Mouse (Mus musculus): ENCODE results near the gene Gm14406.
"Not testable (repeated sequence)": the region's sequence is repeated elsewhere in the genome, so short reads cannot be mapped to it uniquely, and the experiment has no call there.

The Gm14406 gene

DNA sequence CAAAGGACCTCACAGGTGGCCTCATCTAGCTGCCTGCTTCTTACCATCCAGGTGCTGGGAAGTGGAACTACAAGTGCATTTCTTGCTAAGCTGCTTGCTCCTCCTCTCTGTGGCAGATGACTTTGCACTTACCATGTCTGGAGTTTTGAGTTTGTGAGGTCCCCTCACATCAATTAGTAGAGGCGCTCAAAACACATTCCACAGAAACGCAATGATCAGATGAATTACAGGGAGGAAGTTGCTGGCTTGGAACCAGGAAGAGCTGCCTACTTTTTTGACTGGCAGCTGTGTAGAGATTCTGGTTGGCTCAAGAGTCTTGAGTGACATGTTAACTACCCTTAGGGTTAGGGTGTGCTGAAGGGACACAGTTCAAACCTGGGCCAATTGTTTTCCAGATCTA lies at the start of gene Gm14406:
TSS of gene Gm14406 (minus strand) at position 213 of the 400 bp plus-strand sequence.
- DNase-seq (ENCODE audit: low spot score in 2 of 2) = not testable (repeated sequence)

DNA sequence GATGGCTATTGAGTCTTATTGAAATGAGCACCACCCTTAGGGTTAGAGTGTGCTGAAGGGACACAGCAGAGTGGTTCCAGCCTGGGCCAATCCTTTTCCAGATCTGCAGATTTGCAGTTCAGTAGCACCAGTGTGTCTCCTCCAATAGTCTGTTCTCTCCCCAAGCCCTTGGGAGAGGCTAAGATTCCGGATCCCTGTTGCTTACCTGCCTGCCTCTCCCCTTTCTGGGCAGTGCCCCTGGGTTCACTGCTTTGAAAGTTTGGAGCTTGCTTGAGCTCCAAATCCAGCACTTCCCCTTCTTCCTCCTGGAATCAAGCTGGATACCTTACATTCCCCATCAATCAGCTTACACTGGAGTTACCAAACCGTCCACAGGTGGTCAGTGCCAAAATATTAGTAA lies 2.9 kb downstream of the Gm14406 start:
- DNase-seq (ENCODE audit: low spot score in 2 of 2) = not testable (repeated sequence)

DNA sequence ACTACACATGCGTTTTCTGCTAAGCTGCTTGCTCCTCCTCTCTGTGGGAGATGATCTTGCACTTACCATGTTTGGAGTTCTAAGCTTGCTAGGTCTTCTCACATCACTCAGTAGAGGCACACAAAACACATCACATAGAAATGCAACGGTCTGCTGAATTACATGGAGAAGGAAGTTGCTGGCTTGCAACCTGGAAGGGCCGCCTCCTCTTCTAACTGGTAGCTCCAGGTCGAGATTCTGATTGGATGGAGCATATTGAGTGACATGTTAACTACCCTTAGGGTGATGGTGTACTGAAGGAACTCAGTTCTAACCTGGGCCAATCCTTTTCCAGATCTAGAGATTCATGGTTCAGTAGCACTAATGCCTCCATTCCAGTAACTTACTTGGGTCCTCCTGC lies 18.6 kb downstream of the Gm14406 start:
- DNase-seq (ENCODE audit: low spot score in 2 of 2) = not testable (repeated sequence)

DNA sequence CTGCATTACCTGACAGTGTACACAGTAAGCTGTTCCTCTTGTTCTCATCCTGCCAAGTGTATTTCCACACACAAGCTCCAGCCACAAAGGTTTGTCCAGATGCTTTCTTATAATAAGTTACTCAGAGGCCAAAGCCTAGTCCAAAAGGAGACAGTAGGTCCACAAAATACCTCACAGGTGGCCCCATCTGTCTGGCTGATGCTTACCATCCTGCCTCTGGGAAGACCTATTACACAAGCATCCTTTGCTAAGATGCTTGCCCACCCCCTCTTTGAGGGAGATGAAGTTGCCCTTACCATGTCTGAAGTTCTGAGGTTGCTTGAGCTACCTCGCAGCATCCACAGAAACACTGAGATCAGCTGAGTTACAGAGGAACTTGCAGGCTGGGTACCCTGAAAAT lies 22.7 kb downstream of the Gm14406 start:
- not testable (repeated sequence) for DNase-seq (ENCODE audit: low spot score in 2 of 2)

DNA sequence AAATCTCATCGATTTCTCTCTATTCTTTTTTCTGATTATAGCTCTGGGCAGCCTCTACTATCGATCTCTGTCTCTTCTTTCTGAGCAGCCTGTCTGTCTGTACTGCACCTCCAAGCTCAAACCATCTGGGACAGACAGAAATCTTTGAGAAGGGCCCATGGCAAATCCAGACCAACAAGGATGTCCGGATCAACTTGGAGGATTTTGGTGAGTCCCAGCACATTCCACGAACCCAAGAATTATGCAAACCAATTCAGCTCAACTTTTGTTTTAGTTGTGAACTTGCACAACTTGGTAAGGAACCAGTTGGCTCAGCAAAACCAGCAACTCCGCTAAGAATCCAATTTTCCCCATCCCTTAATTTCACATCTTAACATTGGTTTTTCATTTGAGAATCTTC lies 40.3 kb downstream of the Gm14406 start:
- DNase-seq (ENCODE audit: low spot score in 2 of 2) = not testable (repeated sequence)

DNA sequence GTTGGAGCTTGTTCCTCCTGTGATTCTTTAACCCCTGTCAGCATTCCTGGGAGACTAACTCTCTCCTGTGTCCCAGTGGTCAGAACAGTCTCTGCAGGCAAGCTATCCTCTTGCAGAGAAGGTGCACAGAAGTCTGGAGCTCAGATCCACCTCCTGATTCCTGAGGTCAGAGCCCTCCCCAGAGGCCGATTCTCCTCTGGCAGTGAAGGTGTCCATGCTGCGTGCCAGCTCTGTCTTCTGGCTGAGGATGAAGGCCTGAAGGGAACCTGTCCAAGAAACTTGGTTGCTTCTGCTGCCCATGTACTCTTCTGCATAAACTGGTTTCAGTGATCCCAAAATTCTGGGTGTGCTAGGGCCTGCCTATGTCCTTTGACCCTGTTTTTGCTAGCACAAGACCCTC lies 40.9 kb downstream of the Gm14406 start:
- DNase-seq (ENCODE audit: low spot score in 2 of 2) = not testable (repeated sequence)

DNA sequence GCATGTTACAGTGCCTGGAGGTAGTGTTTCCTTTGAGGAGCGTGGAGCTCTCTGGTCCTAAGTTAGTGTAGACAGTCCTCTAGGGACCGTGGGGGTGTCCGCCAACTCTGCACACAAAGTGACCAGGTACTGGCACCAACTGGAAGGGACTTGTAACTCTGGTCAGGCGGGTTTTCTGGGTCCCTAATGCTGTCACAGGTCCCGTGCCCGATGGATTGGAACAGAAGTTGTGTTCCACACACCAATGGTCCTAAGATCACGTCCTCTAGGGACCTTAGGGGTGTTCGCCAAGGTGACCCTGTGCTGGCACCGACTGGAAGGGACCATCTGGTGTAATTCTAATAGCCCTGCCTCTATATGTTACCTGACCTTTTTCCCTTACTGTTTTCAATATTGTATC lies 42.1 kb downstream of the Gm14406 start:
- DNase-seq (ENCODE audit: low spot score in 2 of 2) = no peak

DNA sequence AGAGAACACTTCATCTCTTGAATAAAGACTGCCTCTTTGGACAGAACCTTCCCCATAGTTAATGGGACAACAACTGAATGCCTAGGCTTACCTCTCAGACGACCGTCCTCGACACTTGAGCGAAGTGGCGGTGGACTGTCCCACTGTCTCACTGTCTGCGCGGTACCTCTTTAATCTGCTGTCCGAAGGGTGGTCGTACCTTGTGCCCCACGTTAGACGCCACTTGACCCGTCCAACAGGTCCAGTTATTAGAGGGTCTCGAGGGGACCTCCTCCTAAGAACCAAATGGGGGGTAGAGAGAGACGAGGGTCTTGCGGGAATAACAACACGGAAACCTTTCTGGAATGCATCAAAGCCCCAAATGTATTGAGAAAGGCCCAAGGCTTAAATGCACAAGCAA lies 53.8 kb downstream of the Gm14406 start:
- DNase-seq (ENCODE audit: low spot score in 2 of 2) = not testable (repeated sequence)

DNA sequence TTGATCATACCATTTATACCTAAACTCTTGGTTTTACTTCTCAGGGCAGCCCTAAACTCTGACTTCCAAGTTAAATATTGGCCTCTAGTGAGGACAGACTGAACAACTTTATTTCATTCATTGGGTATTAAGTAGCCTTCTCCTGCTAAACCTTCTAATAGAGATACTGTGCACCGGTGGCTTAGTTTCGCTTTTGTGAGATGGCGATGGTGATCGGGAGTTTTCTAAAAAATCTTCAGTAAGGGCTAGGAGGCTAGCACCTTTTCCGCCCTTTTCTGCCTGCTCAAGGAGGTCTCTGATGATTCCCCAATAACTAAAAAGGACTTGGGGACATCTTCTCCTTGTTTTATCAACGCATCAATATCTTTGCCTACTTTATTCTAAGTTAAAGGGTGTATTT lies 54.3 kb downstream of the Gm14406 start:
- DNase-seq (ENCODE audit: low spot score in 2 of 2) = not testable (repeated sequence)

DNA sequence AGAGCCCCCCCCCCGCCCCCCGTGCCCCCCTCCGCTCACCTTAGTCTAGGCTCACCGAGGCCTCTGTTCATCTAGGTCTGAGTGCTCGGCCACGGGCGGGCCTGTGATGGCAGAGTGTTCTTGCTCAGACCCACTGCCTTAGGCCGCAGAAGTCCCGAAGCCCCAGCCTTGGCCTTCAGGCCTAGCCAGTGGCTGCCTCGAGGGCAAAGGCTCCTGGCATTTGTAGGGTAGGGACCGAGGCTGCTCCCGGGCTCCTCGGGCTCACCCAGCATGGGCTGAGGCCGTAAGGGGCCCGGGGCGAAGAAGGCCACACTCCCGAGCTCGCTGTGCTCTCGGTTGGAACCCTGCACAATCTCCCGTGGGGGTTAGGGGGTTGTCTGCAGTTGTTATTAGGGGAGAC lies 54.9 kb downstream of the Gm14406 start:
- DNase-seq (ENCODE audit: low spot score in 2 of 2) = no peak

DNA sequence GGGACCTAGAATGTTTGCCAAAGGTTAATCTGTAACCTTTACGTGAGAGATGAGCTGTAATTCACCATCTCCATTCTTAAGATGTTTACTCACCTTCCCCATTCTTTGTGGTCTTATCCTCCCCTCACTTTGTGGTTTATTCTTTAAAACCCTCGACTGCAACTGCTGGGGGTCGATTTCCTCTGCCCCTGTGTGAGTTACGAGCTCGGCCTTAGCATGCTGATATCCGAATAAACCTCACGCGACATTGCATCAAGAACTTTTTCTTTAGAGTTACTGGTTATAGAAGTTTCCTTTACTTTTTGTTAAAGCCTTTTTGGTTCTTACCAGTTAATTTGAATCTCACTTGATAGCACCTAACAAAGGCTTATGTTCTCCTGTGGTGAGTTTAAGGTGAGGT lies 58.0 kb downstream of the Gm14406 start:
- DNase-seq (ENCODE audit: low spot score in 2 of 2) = no peak

Measured in frontal cortex, postnatal 14 days (tissue).